Mouse (Mus musculus): Measurements from ENCODE around the gene Ube2l3. TPM values are rescaled to one million over a fixed set of nuclear protein-coding genes. Genes with fewer than 3 reads are reported as not detected.
"Not testable (repeated sequence)": the region's sequence is repeated elsewhere in the genome, so short reads cannot be mapped to it uniquely, and the experiment has no call there.

The Ube2l3 gene
- polyA plus RNA-seq, 1 experiment from 2014 or later, result 313 TPM

- Histone ChIP-seq H3K4me3 (ENCODE audit: low read depth, low read length) (peak overlapping the region; percentile 95), H3K27me3 (ENCODE audit: control insufficient read depth, insufficient read depth, low read length) (no peaks in the 10 kb centered on the region), H3K9me3 (replicated peaks; ENCODE audit: control insufficient read depth, low read length) (0 out of 2 replicates have a peak, but pooled peaks cover 2% of the 10 kb centered on the region), H3K36me3 (ENCODE audit: control insufficient read depth, insufficient read depth, low read length) (no peaks in the 10 kb centered on the region), H3K4me1 (ENCODE audit: control insufficient read depth, insufficient read depth, low read length) (peaks cover 30% of the 10 kb centered on the region), H3K9ac (ENCODE audit: low read depth, low read length) (peak overlapping the region; percentile 96), H3K27ac (ENCODE audit: low read depth, low read length) (peak overlapping the region; percentile 91; the same call in 1 of the 2 replicates), H3K4me2 (peak overlapping the region; percentile 94)
- under 1% methylated on average over 12 of the region's 12 CpGs for WGBS (ENCODE audit: insufficient replicate concordance)
- ATAC-seq (replicated peaks; ENCODE audit: insufficient number of reproducible peaks, low FRiP score, low TSS enrichment), result no peak
Measured at GRCm38 (mm10) chr16:17234499-17234895, 32.0 kb upstream of the Ube2l3 start.

- Histone ChIP-seq H3K9ac (ENCODE audit: low read depth, low read length) (peak overlapping the region; percentile 96), H3K36me3 (ENCODE audit: control insufficient read depth, insufficient read depth, low read length) (no peaks in the 10 kb centered on the region), H3K4me2 (peak overlapping the region; percentile 94), H3K9me3 (replicated peaks; ENCODE audit: control insufficient read depth, low read length) (0 out of 2 replicates have a peak, but pooled peaks cover 2% of the 10 kb centered on the region), H3K27ac (ENCODE audit: low read depth, low read length) (peak overlapping the region; percentile 91), H3K4me3 (ENCODE audit: low read depth, low read length) (peak overlapping the region; percentile 95), H3K4me1 (ENCODE audit: control insufficient read depth, insufficient read depth, low read length) (peaks cover 24% of the 10 kb centered on the region), H3K27me3 (ENCODE audit: control insufficient read depth, insufficient read depth, low read length) (no peaks in the 10 kb centered on the region)
- peak; percentile 8; the same call in 1 of the 2 replicates for ATAC-seq (replicated peaks; ENCODE audit: insufficient number of reproducible peaks, low FRiP score, low TSS enrichment)
- under 1% methylated on average over 49 of the region's 62 CpGs for WGBS (ENCODE audit: insufficient replicate concordance)
Measured at GRCm38 (mm10) chr16:17233702-17234498, 31.5 kb upstream of the Ube2l3 start.

DNA sequence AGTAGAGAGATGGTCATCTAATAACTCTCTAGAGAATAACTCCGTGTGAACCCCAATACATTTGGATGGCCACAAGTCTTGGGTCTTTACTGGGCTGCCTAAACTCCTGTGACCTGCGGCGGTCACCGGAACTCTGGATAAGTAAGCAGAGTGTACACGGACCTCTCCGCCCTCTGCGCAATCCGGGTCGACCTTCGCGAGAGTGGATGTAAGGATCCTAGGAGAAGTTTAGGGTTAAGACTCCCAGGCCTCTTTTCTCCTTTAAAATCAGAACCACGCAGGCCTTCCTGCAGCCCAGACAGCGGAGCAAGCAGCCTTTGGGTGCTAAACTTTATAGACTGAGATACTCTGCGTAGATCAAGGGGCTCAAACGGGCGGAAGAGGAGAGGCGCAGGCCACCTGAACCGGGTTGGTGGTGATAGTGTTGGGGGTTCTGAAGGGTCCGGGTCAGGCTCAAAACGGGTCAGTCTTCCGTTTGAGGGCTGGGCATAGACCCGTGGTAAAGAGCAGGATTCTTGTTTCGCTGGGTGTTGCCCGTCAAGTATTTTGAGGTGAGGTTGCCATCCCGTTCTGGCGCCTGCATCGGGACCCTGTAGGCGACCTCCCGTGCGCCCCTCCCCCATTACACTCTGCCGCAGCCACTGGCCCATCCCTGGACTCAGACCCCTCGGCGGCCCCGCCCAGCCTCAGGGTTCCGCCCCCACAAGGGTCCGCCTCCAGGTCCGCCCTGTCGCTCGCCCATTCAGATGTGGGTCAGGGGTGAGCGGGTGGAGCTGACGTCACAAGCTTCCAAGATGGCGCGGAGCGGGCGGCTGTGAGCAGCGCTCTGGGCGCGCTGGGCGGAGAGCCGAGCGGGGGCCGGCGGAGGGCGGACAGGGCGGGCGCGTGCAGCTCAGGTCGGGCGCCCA, 30.6 kb upstream of the Ube2l3 start, which contains the start of gene Hic2:
Hic2 (plus strand) TSS at position 779 of the 908 bp plus-strand sequence.
- peak; percentile 99 for ATAC-seq (replicated peaks; ENCODE audit: insufficient number of reproducible peaks, low FRiP score, low TSS enrichment)
- H3K27me3 ChIP-seq (ENCODE audit: control insufficient read depth, insufficient read depth, low read length), result no peaks in the 10 kb centered on the region
- peak within 1 kb of the TSS; percentile 96 for H3K9ac ChIP-seq (ENCODE audit: low read depth, low read length)
- peak within 1 kb of the TSS; percentile 91 for H3K27ac ChIP-seq (ENCODE audit: low read depth, low read length)
- H3K4me2 ChIP-seq, result peak within 1 kb of the TSS; percentile 94
- peaks cover 23% of the 10 kb centered on the region for H3K4me1 ChIP-seq (ENCODE audit: control insufficient read depth, insufficient read depth, low read length)
- no peaks in the 10 kb centered on the region for H3K36me3 ChIP-seq (ENCODE audit: control insufficient read depth, insufficient read depth, low read length)
- peak within 1 kb of the TSS; percentile 95 for H3K4me3 ChIP-seq (ENCODE audit: low read depth, low read length)
- H3K9me3 ChIP-seq (replicated peaks; ENCODE audit: control insufficient read depth, low read length), result 0 out of 2 replicates have a peak, but pooled peaks cover 2% of the 10 kb centered on the region
- under 1% methylated on average over 59 of the region's 59 CpGs for WGBS (ENCODE audit: insufficient replicate concordance)

- H3K4me2 ChIP-seq; H3K9me3 ChIP-seq (replicated peaks; ENCODE audit: control insufficient read depth, low read length); H3K9ac ChIP-seq (ENCODE audit: low read depth, low read length); H3K4me3 ChIP-seq (ENCODE audit: low read depth, low read length); H3K36me3 ChIP-seq (ENCODE audit: control insufficient read depth, insufficient read depth, low read length); H3K27me3 ChIP-seq (ENCODE audit: control insufficient read depth, insufficient read depth, low read length); H3K27ac ChIP-seq (ENCODE audit: low read depth, low read length); ATAC-seq (replicated peaks; ENCODE audit: insufficient number of reproducible peaks, low FRiP score, low TSS enrichment): not testable (repeated sequence)
- peaks cover 14% of the 10 kb centered on the region for H3K4me1 ChIP-seq (ENCODE audit: control insufficient read depth, insufficient read depth, low read length)
- 86% methylated on average over 2 of the region's 2 CpGs for WGBS (ENCODE audit: insufficient replicate concordance)
Measured at GRCm38 (mm10) chr16:17231523-17231922, 29.1 kb upstream of the Ube2l3 start.

DNA sequence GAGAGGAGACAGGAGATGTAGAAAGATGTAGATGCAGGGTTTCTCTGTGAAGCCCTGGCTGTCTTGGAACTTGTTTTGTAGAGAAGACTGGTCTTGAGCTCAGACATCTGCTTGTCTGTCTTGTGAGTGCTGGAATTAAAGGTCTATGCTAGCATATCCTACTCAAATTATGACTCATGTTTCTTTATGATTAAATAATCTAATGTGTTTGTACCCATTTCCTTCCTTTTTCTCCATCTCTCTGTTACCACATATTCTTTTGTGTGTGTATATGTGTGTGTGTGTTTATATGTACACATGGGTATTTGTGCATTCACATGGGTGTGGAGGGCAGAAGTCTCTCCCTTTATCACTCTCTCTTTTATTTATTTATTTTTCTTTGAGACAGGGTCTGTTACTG, 24.0 kb upstream of the Ube2l3 start:
- ATAC-seq (replicated peaks; ENCODE audit: insufficient number of reproducible peaks, low FRiP score, low TSS enrichment), result no peak
- Histone ChIP-seq H3K27me3 (ENCODE audit: control insufficient read depth, insufficient read depth, low read length) (no peaks in the 10 kb centered on the region), H3K4me2 (no peak overlapping the region)

GRCm38 (mm10) chr16:17225584-17225983, 23.1 kb upstream of the Ube2l3 start:
- no peak for ATAC-seq (replicated peaks; ENCODE audit: insufficient number of reproducible peaks, low FRiP score, low TSS enrichment)

More for the DNA sequence above, 24.0 kb upstream of the Ube2l3 start:
- H3K9ac ChIP-seq (ENCODE audit: low read depth, low read length), result no peak overlapping the region
- no peak overlapping the region for H3K4me3 ChIP-seq (ENCODE audit: low read depth, low read length)
- 0 out of 2 replicates have a peak, but pooled peaks cover 2% of the 10 kb centered on the region for H3K9me3 ChIP-seq (replicated peaks; ENCODE audit: control insufficient read depth, low read length)
- no peaks in the 10 kb centered on the region for H3K4me1 ChIP-seq (ENCODE audit: control insufficient read depth, insufficient read depth, low read length)
- H3K27ac ChIP-seq (ENCODE audit: low read depth, low read length), result no peak overlapping the region
- H3K36me3 ChIP-seq (ENCODE audit: control insufficient read depth, insufficient read depth, low read length), result no peaks in the 10 kb centered on the region

DNA sequence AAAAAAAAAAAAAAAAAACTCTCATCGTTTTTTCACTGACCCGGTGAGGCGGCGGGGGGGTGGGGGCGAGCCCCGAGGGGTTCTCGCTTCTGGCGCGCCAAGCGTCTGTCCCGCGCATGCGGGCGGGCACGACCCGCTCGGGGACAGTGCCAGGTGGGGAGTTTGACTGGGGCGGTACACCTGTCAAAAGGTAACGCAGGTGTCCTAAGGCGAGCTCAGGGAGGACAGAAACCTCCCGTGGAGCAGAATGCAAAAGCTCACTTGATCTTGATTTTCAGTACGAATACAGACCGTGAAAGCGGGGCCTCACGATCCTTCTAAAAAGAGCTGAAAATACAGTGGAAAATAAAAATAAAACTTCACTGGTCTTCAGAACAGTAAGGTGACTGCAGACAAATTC, 19.7 kb upstream of the Ube2l3 start:
- H3K9me3 ChIP-seq (replicated peaks; ENCODE audit: control insufficient read depth, low read length), result no peaks in the 10 kb centered on the region
- H3K36me3 ChIP-seq (ENCODE audit: control insufficient read depth, insufficient read depth, low read length), result no peaks in the 10 kb centered on the region
- no peak overlapping the region for H3K9ac ChIP-seq (ENCODE audit: low read depth, low read length)
- H3K4me1 ChIP-seq (ENCODE audit: control insufficient read depth, insufficient read depth, low read length), result peaks cover 10% of the 10 kb centered on the region
- 0 out of 2 replicates have a peak overlapping the region, but pooled peaks have one; percentile 27 for H3K4me2 ChIP-seq
- H3K4me3 ChIP-seq (ENCODE audit: low read depth, low read length), result no peak overlapping the region
- H3K27ac ChIP-seq (ENCODE audit: low read depth, low read length), result no peak overlapping the region
- ATAC-seq (replicated peaks; ENCODE audit: insufficient number of reproducible peaks, low FRiP score, low TSS enrichment), result peak; percentile 100
- 34% methylated on average over 25 of the region's 25 CpGs for WGBS (ENCODE audit: insufficient replicate concordance)
- H3K27me3 ChIP-seq (ENCODE audit: control insufficient read depth, insufficient read depth, low read length), result no peaks in the 10 kb centered on the region

More at GRCm38 (mm10) chr16:17225584-17225983, 23.1 kb upstream of the Ube2l3 start:
- H3K9me3 ChIP-seq (replicated peaks; ENCODE audit: control insufficient read depth, low read length), result 0 out of 2 replicates have a peak, but pooled peaks cover 2% of the 10 kb centered on the region
- WGBS (ENCODE audit: insufficient replicate concordance), result 90% methylated on average over 5 of the region's 5 CpGs
- H3K36me3 ChIP-seq (ENCODE audit: control insufficient read depth, insufficient read depth, low read length), result no peaks in the 10 kb centered on the region
- H3K4me2 ChIP-seq, result no peak overlapping the region
- no peak overlapping the region for H3K27ac ChIP-seq (ENCODE audit: low read depth, low read length)
- H3K4me3 ChIP-seq (ENCODE audit: low read depth, low read length), result no peak overlapping the region
- H3K27me3 ChIP-seq (ENCODE audit: control insufficient read depth, insufficient read depth, low read length), result no peaks in the 10 kb centered on the region
- H3K4me1 ChIP-seq (ENCODE audit: control insufficient read depth, insufficient read depth, low read length), result peaks cover 3% of the 10 kb centered on the region
- H3K9ac ChIP-seq (ENCODE audit: low read depth, low read length), result no peak overlapping the region

DNA sequence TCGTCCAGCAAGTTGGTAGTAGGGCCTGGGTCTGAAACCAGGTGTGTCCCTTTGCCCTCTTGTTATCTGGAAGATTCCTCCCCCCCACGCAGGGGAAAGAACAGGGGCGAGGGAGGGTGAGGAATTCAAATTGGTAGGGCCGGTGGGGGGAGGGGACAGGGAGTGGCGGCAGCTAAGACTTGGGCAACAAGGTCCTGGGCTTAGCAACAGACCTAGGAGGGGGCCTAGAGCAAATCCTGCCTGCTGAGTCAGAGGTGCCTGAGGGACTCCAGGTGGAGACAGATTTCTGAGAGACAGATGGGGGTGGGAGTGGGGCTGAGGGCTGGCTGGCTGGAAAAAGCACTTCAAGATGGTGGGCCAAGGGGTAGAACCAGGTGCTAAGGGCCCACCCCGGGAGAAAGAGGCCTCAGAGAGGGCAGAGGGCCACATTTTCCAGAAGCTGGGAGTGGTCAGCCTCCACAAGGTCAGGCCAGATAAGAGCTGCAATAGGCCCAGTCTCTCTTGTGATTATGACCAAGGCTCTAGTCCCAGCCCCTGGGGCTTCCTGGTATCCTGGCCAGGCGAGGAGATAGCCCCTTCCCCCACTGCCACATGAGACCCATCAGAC, 17.8 kb upstream of the Ube2l3 start:
- Histone ChIP-seq H3K9ac (ENCODE audit: low read depth, low read length) (0 out of 2 replicates have a peak overlapping the region, but pooled peaks have one; percentile 18), H3K36me3 (ENCODE audit: control insufficient read depth, insufficient read depth, low read length) (no peaks in the 10 kb centered on the region), H3K4me3 (ENCODE audit: low read depth, low read length) (no peak overlapping the region; the same call in 1 of the 2 replicates), H3K27ac (ENCODE audit: low read depth, low read length) (peak overlapping the region; percentile 42), H3K27me3 (ENCODE audit: control insufficient read depth, insufficient read depth, low read length) (no peaks in the 10 kb centered on the region), H3K9me3 (replicated peaks; ENCODE audit: control insufficient read depth, low read length) (no peaks in the 10 kb centered on the region), H3K4me2 (no peak overlapping the region; the same call in 1 of the 2 replicates), H3K4me1 (ENCODE audit: control insufficient read depth, insufficient read depth, low read length) (peaks cover 10% of the 10 kb centered on the region)
- ATAC-seq (replicated peaks; ENCODE audit: insufficient number of reproducible peaks, low FRiP score, low TSS enrichment), result peak; percentile 36; the same call in 1 of the 2 replicates
- 13% methylated on average over 7 of the region's 7 CpGs for WGBS (ENCODE audit: insufficient replicate concordance)
